Mouse (Mus musculus) ES-E14 (cell line): Measurements from ENCODE around the gene Ccm2. TPM values are rescaled to one million over a fixed set of nuclear protein-coding genes. Genes with fewer than 3 reads are reported as not detected.
A peak's percentile ranks its signal among the peaks of the same experiment; 100 is the strongest.

Experiments used
- DNase-seq: peaks from one replicate; pipeline ENCODE4 v3.0.0-alpha.2; 2013; ENCODE audit warnings: low read depth, low spot score
- H3K27ac ChIP-seq: 2 replicates; pipeline ENCODE4 v1.5.1; 2012; ENCODE audit warnings: low read depth, mild to moderate bottlenecking, low read length, moderate library complexity, mixed read lengths; ENCODE audit not compliant: poor library complexity, insufficient read depth, severe bottlenecking
- H3K36me3 ChIP-seq: 2 replicates; pipeline ENCODE4 v1.6.1; 2012; ENCODE audit warnings: mild to moderate bottlenecking, low read length, moderate library complexity, mixed read lengths; ENCODE audit not compliant: control insufficient read depth, poor library complexity, insufficient read depth, severe bottlenecking
- H3K4me1 ChIP-seq, 2 experiments: fragments of 150-350 bp in 1 of 2; sonication (generic) in 1 of 2; 2 replicates each; pipeline ENCODE4 v1.6.1; 2012; ENCODE audit warnings: low read length in 2 of 2, mild to moderate bottlenecking in 1 of 2, mixed read lengths in 1 of 2; ENCODE audit not compliant: control insufficient read depth in 2 of 2, insufficient read depth in 2 of 2, poor library complexity in 1 of 2
- H3K4me3 ChIP-seq, 2 experiments: fragments of 150-350 bp in 1 of 2; sonication (generic) in 1 of 2; 2 replicates each; pipeline ENCODE4 v1.5.1; 2012; ENCODE audit warnings: low read length in 2 of 2, low read depth in 1 of 2, mild to moderate bottlenecking in 1 of 2, mixed read lengths in 1 of 2; ENCODE audit not compliant: insufficient read depth in 1 of 2, poor library complexity in 1 of 2, severe bottlenecking in 1 of 2
- H3K9ac ChIP-seq: 2 replicates; pipeline ENCODE4 v1.6.1; 2012; ENCODE audit warnings: low read depth, mild to moderate bottlenecking, low read length, mixed read lengths; ENCODE audit not compliant: poor library complexity, insufficient read depth, severe bottlenecking
- H3K9me3 ChIP-seq: fragments of 150-350 bp; sonication (generic); 2 replicates; pipeline ENCODE4 v1.6.1; 2012; ENCODE audit warnings: low read depth, mild to moderate bottlenecking, low read length; ENCODE audit not compliant: control insufficient read depth, insufficient read depth
- CHD2 ChIP-seq: IDR thresholded peaks from 2 replicates; pipeline ENCODE4 v1.6.1; 2014; ENCODE audit warnings: mild to moderate bottlenecking, low read depth, low read length, inconsistent platforms
- HCFC1 ChIP-seq: IDR thresholded peaks from 2 replicates; pipeline ENCODE4 v1.6.1; 2012; ENCODE audit warnings: low read length, inconsistent platforms, borderline replicate concordance; ENCODE audit not compliant: insufficient read depth
- MAFK ChIP-seq: IDR thresholded peaks from 2 replicates; pipeline ENCODE4 v1.6.1; 2014; ENCODE audit warnings: mild to moderate bottlenecking, low read depth, low read length, inconsistent platforms; ENCODE audit not compliant: insufficient read depth
- ZC3H11A ChIP-seq: IDR thresholded peaks from 2 replicates; pipeline ENCODE4 v1.6.1; 2012; ENCODE audit warnings: low read depth, mild to moderate bottlenecking, inconsistent platforms, low read length, borderline replicate concordance
- ZNF384 ChIP-seq: IDR thresholded peaks from 2 replicates; pipeline ENCODE4 v1.6.1; 2012; ENCODE audit warnings: low read depth, low read length, inconsistent platforms
- in situ Hi-C, 2 experiments: fragments of 600-800 bp; cut with MboI; formaldehyde crosslinking; loops; one replicate each; pipeline ENCODE4 v1.15.1; 2025; ENCODE audit warnings: low sequenced_read_pairs in 2 of 2, inconsistent platforms in 1 of 2; ENCODE audit not compliant: unreplicated experiment in 2 of 2
- total RNA-seq: library from RNA; depleted of rRNA; stranded (reverse); fragments of 300-350 nt; gene quantifications from 2 replicates; pipeline ENCODE4 v1.2.3, GENCODE M21; 2012; rRNA removed

Ccm2 gene
- total RNA-seq, 1 experiment: 36.7 TPM

DNA sequence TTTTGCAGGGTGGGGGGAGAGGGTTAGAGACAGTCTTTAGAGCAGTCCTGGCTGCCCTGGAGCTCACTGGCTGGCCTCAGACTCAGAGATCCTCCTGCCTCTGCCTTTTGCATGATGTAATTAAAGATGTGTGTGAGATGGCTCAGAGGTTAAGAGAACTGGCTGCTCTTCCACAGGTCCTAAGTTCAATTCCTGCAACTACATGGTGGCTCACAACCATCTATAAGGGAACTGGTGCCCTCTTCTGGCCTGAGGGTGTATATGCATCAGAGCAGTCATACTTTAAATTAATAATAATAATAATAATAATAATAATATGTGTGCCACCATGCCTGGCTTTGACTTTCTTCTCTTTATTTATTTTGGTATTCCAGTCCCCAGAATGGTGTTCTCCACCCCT, 83.0 kb downstream of the Ccm2 start:
- in situ Hi-C loops: no loop called here
- DNase-seq: no peak
- TF ChIP-seq ZNF384 (no peak), ZC3H11A (0 out of 2 replicates have a peak, but pooled peaks have one; percentile 11)

DNA sequence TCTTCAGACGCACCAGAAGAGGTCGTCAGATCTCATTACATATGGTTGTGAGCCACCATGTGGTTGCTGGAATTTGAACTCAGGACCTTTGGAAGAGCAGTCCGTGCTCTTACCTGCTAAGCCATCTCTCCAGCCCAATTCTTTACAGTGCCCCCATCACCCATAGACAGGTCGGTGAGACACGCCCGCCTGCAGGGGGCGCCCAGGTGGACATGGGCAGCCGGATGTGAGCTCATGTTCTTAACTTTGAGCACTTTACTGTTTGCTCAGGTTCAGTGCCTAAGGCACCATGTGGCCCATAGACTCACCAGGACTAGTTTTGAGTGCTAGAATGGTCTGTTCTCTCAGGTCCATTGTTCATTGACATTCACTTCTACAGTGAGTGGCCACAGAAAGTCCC, 89.5 kb downstream of the Ccm2 start:
- Histone ChIP-seq H3K4me3 (no peak overlapping the region), H3K36me3 (no peaks in the 10 kb centered on the region), H3K9ac (no peak overlapping the region), H3K27ac (no peak overlapping the region), H3K9me3 (no peaks in the 10 kb centered on the region), H3K4me1 (peaks cover 0 to 2% of the 10 kb centered on the region in 2 experiments; a peak in 1 of 4 replicates)
- DNase-seq: no peak
- TF ChIP-seq CHD2 (no peak), MAFK (no peak), ZNF384 (no peak)
- in situ Hi-C loops: no loop called here

More for the DNA sequence above, 83.0 kb downstream of the Ccm2 start:
- Histone ChIP-seq H3K36me3 (peaks cover 4% of the 10 kb centered on the region), H3K9ac (no peak overlapping the region), H3K9me3 (no peaks in the 10 kb centered on the region), H3K27ac (no peak overlapping the region), H3K4me3 (no peak overlapping the region), H3K4me1 (peaks cover 3 to 5% of the 10 kb centered on the region in 2 experiments; a peak in 1 of 4 replicates)

DNA sequence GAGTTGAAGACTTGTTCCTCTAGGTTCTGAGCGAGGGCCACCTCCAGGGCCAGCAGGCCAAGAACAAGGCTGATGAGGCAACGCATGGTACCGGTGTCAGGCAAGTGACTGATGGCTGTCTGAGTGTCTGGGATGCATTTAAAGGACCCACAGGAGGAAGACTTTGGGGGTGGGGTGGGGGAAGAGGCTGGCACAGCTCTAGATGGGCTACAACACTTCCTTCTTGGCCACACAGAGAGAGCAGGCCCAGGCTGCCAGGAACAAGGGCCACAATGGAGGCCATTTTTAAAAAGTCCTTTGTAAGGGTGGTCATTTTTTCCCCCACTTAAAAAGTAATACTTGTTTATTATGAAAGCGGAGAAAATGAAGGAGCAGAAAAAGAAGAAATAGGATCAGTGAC, 91.8 kb downstream of the Ccm2 start, which contains the start of gene Wap:
Wap (minus strand) TSS at position 101 of the 400 bp plus-strand sequence.
- Histone ChIP-seq H3K9ac (no peak within 1 kb of the TSS), H3K4me3 (no peak within 1 kb of the TSS), H3K27ac (no peak within 1 kb of the TSS), H3K9me3 (no peaks in the 10 kb centered on the region), H3K4me1 (peaks cover 0 to 2% of the 10 kb centered on the region in 2 experiments; a peak in 1 of 4 replicates), H3K36me3 (no peaks in the 10 kb centered on the region)
- in situ Hi-C loops: no loop called here
- TF ChIP-seq CHD2 (no peak), ZNF384 (no peak), MAFK (no peak), ZC3H11A (no peak), HCFC1 (no peak)
- DNase-seq: no peak

DNA sequence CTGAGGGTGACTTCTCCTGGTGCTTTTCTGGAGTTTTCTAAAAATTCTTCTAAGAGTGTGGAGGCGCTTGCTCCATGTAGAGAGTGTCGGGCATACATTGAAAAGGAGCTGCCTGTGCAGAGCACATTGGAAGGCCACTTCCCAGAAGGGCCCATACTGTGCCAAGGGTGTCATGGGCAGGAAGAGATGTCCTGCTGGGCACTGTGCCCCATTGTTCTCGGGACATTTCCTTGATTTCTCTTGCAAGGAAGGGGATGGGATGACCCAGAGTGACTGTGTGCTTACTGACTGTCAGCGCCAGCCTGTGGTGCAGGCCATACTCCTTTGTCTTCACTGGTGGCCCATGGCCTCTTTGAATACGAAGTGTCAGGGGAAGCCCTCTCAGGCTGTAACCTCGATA, 92.4 kb downstream of the Ccm2 start:
- TF ChIP-seq ZNF384 (no peak), HCFC1 (no peak), MAFK (no peak), CHD2 (no peak), ZC3H11A (no peak)
- H3K9ac ChIP-seq: no peak overlapping the region
- H3K4me1 ChIP-seq: peaks cover 0 to 2% of the 10 kb centered on the region in 2 experiments; a peak in 1 of 4 replicates
- no peaks in the 10 kb centered on the region for H3K36me3 ChIP-seq
- no peak for DNase-seq
- H3K9me3 ChIP-seq: no peaks in the 10 kb centered on the region
- H3K27ac ChIP-seq: no peak overlapping the region
- in situ Hi-C loops: no loop called here
- H3K4me3 ChIP-seq: no peak overlapping the region

DNA sequence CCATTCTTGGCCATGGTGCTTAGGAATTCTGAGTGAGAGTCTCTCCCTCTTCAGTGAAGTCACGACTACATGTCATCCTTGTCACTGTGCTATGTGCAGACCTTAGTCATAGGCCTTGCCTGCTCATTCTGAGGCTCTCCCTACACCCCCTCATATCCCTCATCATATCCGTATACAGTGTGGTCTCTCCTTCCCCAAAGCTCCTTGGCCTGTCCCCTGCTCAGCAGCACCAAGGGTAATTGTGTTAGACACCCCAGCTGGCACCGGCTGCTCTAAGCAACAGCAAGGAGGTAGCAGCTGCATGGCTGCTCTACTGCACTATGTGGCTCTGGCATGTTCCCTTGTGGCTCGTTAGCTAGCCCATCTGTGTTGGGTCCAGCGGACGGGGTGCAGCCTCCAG, 97.9 kb downstream of the Ccm2 start:
- Histone ChIP-seq H3K9ac (no peak overlapping the region), H3K27ac (no peak overlapping the region), H3K4me3 (no peak overlapping the region), H3K4me1 (peaks cover 0 to 2% of the 10 kb centered on the region in 2 experiments; a peak in 1 of 4 replicates), H3K9me3 (no peaks in the 10 kb centered on the region), H3K36me3 (no peaks in the 10 kb centered on the region)
- TF ChIP-seq ZNF384 (no peak), CHD2 (no peak)
- in situ Hi-C loops: no loop called here
- no peak for DNase-seq

Other genes with a start within 250 kb of the Ccm2 start
- gene Zmiz2, start 157.8 kb upstream of the Ccm2 start, total RNA-seq: 19.6 and 22.6 TPM in 2 replicates
- gene Ppia, start 131.4 kb upstream of the Ccm2 start, total RNA-seq: 4,715 and 6,168 TPM in 2 replicates
- 192 and 294 TPM in 2 replicates for gene H2afv, start 102.4 kb upstream of the Ccm2 start, total RNA-seq
- 39.7 and 49.8 TPM in 2 replicates for gene Purb, start 71.0 kb upstream of the Ccm2 start, total RNA-seq
- gene Myo1g, start 25.9 kb upstream of the Ccm2 start, total RNA-seq: 11.6 TPM in 2 replicates
- 0.85 and 1.4 TPM in 2 replicates for gene Nacad, start 59.2 kb downstream of the Ccm2 start, total RNA-seq
- gene Tbrg4, start 79.2 kb downstream of the Ccm2 start, total RNA-seq: 178 and 226 TPM in 2 replicates
- not detected in 2 replicates for gene Wap, start 91.8 kb downstream of the Ccm2 start, total RNA-seq
- gene Ramp3, start 111.6 kb downstream of the Ccm2 start, total RNA-seq: 24.1 and 47.9 TPM in 2 replicates